Mouse (Mus musculus) central nervous system, embryonic 14 days (tissue): ENCODE measurements around the gene Krtap10-4. TPM values are rescaled to one million over a fixed set of nuclear protein-coding genes. Genes with fewer than 3 reads are reported as not detected.

Experiments used
- polyA plus RNA-seq: library from polyadenylated mRNA; depleted of rRNA; stranded (reverse); fragments of >200 nt; gene quantifications from 2 replicates; pipeline ENCODE4 v1.2.3, GENCODE M21; 2012; rRNA removed

Gene Krtap10-4
- not detected in 2 replicates for polyA plus RNA-seq

GRCm38 (mm10) chr10:77826951-77827350, at the start of gene Krtap10-4:
Krtap10-4 (minus strand) TSS chr10:77827095.

GRCm38 (mm10) chr10:77861675-77862074, 34.8 kb upstream of the Krtap10-4 start, which contains the start of gene Gm3285:
Gm3285 (plus strand) TSS chr10:77861975.

GRCm38 (mm10) chr10:77852559-77852958, 25.7 kb upstream of the Krtap10-4 start, which contains the start of gene Gm10318:
Gm10318 (plus strand) TSS chr10:77852859.

GRCm38 (mm10) chr10:77846503-77846902, 19.6 kb upstream of the Krtap10-4 start, which contains the start of gene Gm36176:
Gm36176 (plus strand) TSS chr10:77846803.

GRCm38 (mm10) chr10:77835647-77836046, 8.8 kb upstream of the Krtap10-4 start, which contains the start of gene Krtap10-10:
Krtap10-10 (plus strand) TSS chr10:77835947.

GRCm38 (mm10) chr10:77814382-77814781, 12.5 kb downstream of the Krtap10-4 start, which contains the start of gene Gm2696:
Gm2696 (plus strand) TSS chr10:77814682.

GRCm38 (mm10) chr10:77811743-77812142, 15.2 kb downstream of the Krtap10-4 start, which contains the start of gene Gm9507:
Gm9507 (minus strand) TSS chr10:77811843.

GRCm38 (mm10) chr10:77798921-77799508, 27.9 kb downstream of the Krtap10-4 start, which contains the start of gene Gm19668:
Gm19668 (minus strand) TSS chr10:77799133.

GRCm38 (mm10) chr10:77794976-77795375, 31.9 kb downstream of the Krtap10-4 start, which contains the start of gene Gm9639:
Gm9639 (minus strand) TSS chr10:77795076.

GRCm38 (mm10) chr10:77787876-77788275, 39.0 kb downstream of the Krtap10-4 start, which contains the start of gene Gm7137:
Gm7137 (minus strand) TSS chr10:77788200.

GRCm38 (mm10) chr10:77782442-77782841, 44.5 kb downstream of the Krtap10-4 start, which contains the start of gene Gm3250:
Gm3250 (minus strand) TSS chr10:77782542.

GRCm38 (mm10) chr10:77776844-77777243, 50.1 kb downstream of the Krtap10-4 start, which contains the start of gene Gm7138:
Gm7138 (minus strand) TSS chr10:77776944.

Other genes with a start within 250 kb of the Krtap10-4 start
- gene Pttg1ip, start 245.4 kb downstream of the Krtap10-4 start, polyA plus RNA-seq, result 68.2 and 79.0 TPM in 2 replicates
- gene Sumo3, start 221.0 kb downstream of the Krtap10-4 start, polyA plus RNA-seq, result 396 and 401 TPM in 2 replicates
- 97.1 and 120 TPM in 2 replicates for gene Gm49325, start 220.9 kb downstream of the Krtap10-4 start, polyA plus RNA-seq
- gene Ube2g2, start 204.8 kb downstream of the Krtap10-4 start, polyA plus RNA-seq, result 63.3 and 68.8 TPM in 2 replicates
- 0.48 and 1.0 TPM in 2 replicates for gene Tspear, start 140.5 kb downstream of the Krtap10-4 start, polyA plus RNA-seq
- gene Gm19402, start 136.3 kb downstream of the Krtap10-4 start, polyA plus RNA-seq, result not detected in 2 replicates
- not detected in 2 replicates for gene Gm9508, start 129.9 kb downstream of the Krtap10-4 start, polyA plus RNA-seq
- not detected in 2 replicates for gene Gm10272, start 120.5 kb downstream of the Krtap10-4 start, polyA plus RNA-seq
- not detected in 2 replicates for gene Gm10024, start 115.6 kb downstream of the Krtap10-4 start, polyA plus RNA-seq
- gene Gm10142, start 111.3 kb downstream of the Krtap10-4 start, polyA plus RNA-seq, result not detected in 2 replicates
- gene Krtap12-1, start 106.5 kb downstream of the Krtap10-4 start, polyA plus RNA-seq, result not detected in 2 replicates
- gene Gm10100, start 100.6 kb downstream of the Krtap10-4 start, polyA plus RNA-seq, result not detected in 2 replicates
- not detected in 2 replicates for gene Gm18596, start 84.5 kb downstream of the Krtap10-4 start, polyA plus RNA-seq
- not detected in 2 replicates for gene Gm9736, start 75.7 kb downstream of the Krtap10-4 start, polyA plus RNA-seq
- gene Gm3233, start 67.4 kb downstream of the Krtap10-4 start, polyA plus RNA-seq, result not detected in 2 replicates
- gene Gm3238, start 55.8 kb downstream of the Krtap10-4 start, polyA plus RNA-seq, result not detected in 2 replicates
- not detected in 2 replicates for gene Gm7138, start 50.2 kb downstream of the Krtap10-4 start, polyA plus RNA-seq
- gene Gm3250, start 44.6 kb downstream of the Krtap10-4 start, polyA plus RNA-seq, result not detected in 2 replicates
- gene Gm7137, start 38.9 kb downstream of the Krtap10-4 start, polyA plus RNA-seq, result not detected in 2 replicates
- gene Gm9639, start 32.0 kb downstream of the Krtap10-4 start, polyA plus RNA-seq, result not detected in 2 replicates
- gene Gm19668, start 28.0 kb downstream of the Krtap10-4 start, polyA plus RNA-seq, result not detected in 2 replicates
- gene Gm9507, start 15.3 kb downstream of the Krtap10-4 start, polyA plus RNA-seq, result not detected in 2 replicates
- gene Gm2696, start 12.4 kb downstream of the Krtap10-4 start, polyA plus RNA-seq, result not detected in 2 replicates
- gene Krtap10-10, start 8.9 kb upstream of the Krtap10-4 start, polyA plus RNA-seq, result not detected in 2 replicates
- not detected in 2 replicates for gene Gm36176, start 19.7 kb upstream of the Krtap10-4 start, polyA plus RNA-seq
- not detected in 2 replicates for gene Gm10318, start 25.8 kb upstream of the Krtap10-4 start, polyA plus RNA-seq
- gene Gm3285, start 34.9 kb upstream of the Krtap10-4 start, polyA plus RNA-seq, result not detected in 2 replicates
- gene Lrrc3, start 75.4 kb upstream of the Krtap10-4 start, polyA plus RNA-seq, result 7.8 and 8.8 TPM in 2 replicates
- gene Trpm2, start 143.5 kb upstream of the Krtap10-4 start, polyA plus RNA-seq, result 5.5 and 5.7 TPM in 2 replicates
- gene 1810043G02Rik, start 151.4 kb upstream of the Krtap10-4 start, polyA plus RNA-seq, result 56.4 and 61.4 TPM in 2 replicates
- 127 and 130 TPM in 2 replicates for gene Pfkl, start 183.0 kb upstream of the Krtap10-4 start, polyA plus RNA-seq
- 0.10 TPM in 1 of 2 replicates, not detected in the other for gene Dnmt3l, start 214.9 kb upstream of the Krtap10-4 start, polyA plus RNA-seq
- gene Aire, start 216.5 kb upstream of the Krtap10-4 start, polyA plus RNA-seq, result 0.57 and 0.96 TPM in 2 replicates
- gene Icosl, start 242.2 kb upstream of the Krtap10-4 start, polyA plus RNA-seq, result 1.2 and 2.1 TPM in 2 replicates